Mouse (Mus musculus): Measurements from ENCODE around the gene Tor1aip2. TPM values are rescaled to one million over a fixed set of nuclear protein-coding genes. Genes with fewer than 3 reads are reported as not detected.
"Not testable (repeated sequence)": the region's sequence is repeated elsewhere in the genome, so short reads cannot be mapped to it uniquely, and the experiment has no call there.

The Tor1aip2 gene
- total and polyA plus RNA-seq, 2 experiments from 2014 or later, result 46.1 to 67.0 TPM

DNA sequence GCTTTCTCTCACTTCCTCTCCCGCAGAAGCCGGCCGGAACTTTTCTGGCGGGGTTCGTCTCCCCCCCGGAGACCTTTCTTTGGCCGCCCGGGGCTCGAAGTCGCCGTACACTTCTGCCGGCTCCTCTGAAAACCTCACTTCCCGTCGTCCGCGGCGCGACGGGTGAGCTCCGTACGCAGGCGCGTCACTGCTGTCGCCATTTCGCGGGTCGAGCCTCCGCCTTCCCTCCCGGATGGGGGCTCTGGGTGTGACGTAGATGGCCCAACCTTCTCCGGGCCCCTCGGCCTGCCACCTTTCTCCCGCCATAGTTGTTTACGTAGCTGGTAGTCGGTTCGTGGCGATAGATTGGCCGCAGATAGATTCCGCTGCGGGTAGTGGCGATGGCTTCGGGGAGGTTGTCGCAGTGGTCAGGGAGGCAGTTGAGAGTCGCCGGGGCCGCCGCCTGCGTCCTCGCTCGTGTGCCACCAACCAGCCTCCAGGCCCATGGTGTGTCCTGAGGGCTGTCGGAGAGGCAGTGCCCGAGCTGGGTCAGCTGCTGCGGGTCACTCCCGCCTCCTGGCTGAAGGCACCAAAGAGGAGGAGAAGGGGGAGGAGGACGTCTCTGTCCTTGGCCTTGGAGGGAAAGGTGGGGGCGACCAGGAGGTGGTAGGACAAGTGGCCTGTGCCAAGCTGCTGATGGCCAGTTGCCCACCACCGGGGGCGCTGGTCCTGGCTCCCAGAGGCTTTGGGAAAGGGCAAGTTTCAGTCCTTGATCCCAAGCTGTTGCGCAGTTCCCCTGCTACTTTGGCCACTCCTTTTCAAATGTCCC, 931 bp downstream of the Tor1aip2 start, which contains the start of gene Tor1aip1:
TSS of gene Tor1aip1 (minus strand) at position 551 of the 808 bp plus-strand sequence.
- Histone ChIP-seq H3K4me3 (ENCODE audit: low read depth, low read length) (peak within 1 kb of the TSS; percentile 89), H3K36me3 (ENCODE audit: insufficient read depth, low read length) (peaks cover 8% of the 10 kb centered on the region), H3K9me3 (ENCODE audit: low read length) (no peaks in the 10 kb centered on the region), H3K27me3 (ENCODE audit: insufficient read depth, low read length) (no peaks in the 10 kb centered on the region), H3K4me1 (ENCODE audit: insufficient read depth, low read length) (peaks cover 3% of the 10 kb centered on the region; the same call in 1 of the 2 replicates), H3K27ac (ENCODE audit: low read depth, low read length) (peak within 1 kb of the TSS; percentile 99), H3K9ac (replicated peaks; ENCODE audit: low read length, poor library complexity, severe bottlenecking) (peak within 1 kb of the TSS; percentile 95), H3K4me2 (ENCODE audit: low read depth, low read length, poor library complexity, severe bottlenecking) (peak within 1 kb of the TSS; percentile 71)
- DNase-seq (ENCODE audit: low spot score), result peak; percentile 99
- under 1% methylated on average over 59 of the region's 59 CpGs for WGBS
- ATAC-seq (ENCODE audit: low FRiP score), result peak; percentile 97
- peak; percentile 85 for TF ChIP-seq CTCF (IDR thresholded peaks at IDR 0.05)

DNA sequence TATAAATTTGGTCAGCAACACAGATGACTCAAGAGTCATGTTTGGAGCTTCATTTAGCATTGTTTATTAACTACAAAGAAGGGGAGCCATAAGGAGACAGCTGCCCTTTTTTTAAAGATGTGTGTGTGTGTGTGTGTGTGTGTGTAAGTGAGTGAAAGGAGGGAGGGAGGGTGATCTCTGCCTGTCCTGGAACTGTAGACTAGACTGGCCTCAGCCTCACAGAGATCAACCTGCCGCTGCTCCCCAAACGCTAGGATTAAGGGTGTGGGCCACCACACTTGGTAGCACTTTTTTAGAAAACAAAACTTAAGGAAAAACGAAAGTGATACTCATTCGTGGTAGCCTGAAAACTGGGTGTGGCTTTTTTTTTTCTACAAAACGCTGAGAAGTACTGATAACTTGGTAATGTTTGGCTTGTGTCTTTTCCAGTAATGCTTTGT, 2.0 kb downstream of the Tor1aip2 start:
- Histone ChIP-seq H3K36me3 (ENCODE audit: insufficient read depth, low read length) (peaks cover 3% of the 10 kb centered on the region; the same call in 1 of the 2 replicates), H3K9ac (replicated peaks; ENCODE audit: low read length, poor library complexity, severe bottlenecking) (no peak overlapping the region), H3K9me3 (ENCODE audit: low read length) (no peaks in the 10 kb centered on the region), H3K27ac (ENCODE audit: low read depth, low read length) (no peak overlapping the region), H3K4me1 (ENCODE audit: insufficient read depth, low read length) (peaks cover 3% of the 10 kb centered on the region; the same call in 1 of the 2 replicates), H3K27me3 (ENCODE audit: insufficient read depth, low read length) (no peaks in the 10 kb centered on the region), H3K4me2 (ENCODE audit: low read depth, low read length, poor library complexity, severe bottlenecking) (peak overlapping the region; percentile 28; the same call in 1 of the 2 replicates), H3K4me3 (ENCODE audit: low read depth, low read length) (no peak overlapping the region)
- no peak for DNase-seq (ENCODE audit: low spot score)
- no peak for ATAC-seq (ENCODE audit: low FRiP score)
- 65% methylated on average over 5 of the region's 5 CpGs for WGBS
- no peak for TF ChIP-seq CTCF (IDR thresholded peaks at IDR 0.05)

DNA sequence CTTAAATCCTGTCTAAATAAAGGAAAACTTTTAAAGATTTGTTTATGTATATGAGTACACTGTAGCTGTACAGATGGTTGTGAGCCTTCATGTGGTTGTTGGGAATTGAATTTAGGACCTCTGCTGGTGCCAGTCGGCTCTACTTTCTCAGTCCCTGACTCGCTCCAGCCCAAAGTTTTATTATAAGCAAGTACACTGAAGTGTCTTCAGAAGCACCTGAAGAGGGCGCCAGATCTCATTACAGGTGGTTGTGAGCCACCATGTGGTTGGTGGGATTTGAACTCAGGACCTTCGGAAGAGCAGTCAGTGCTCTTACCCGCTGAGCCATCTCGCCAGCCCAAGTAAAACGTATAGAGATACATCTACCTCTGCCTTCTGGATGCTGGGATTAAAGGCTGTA, 4.8 kb downstream of the Tor1aip2 start:
- 68% methylated on average over 7 of the region's 7 CpGs for WGBS
- not testable (repeated sequence) for H3K4me3 ChIP-seq (ENCODE audit: low read depth, low read length); H3K4me1 ChIP-seq (ENCODE audit: insufficient read depth, low read length); H3K9me3 ChIP-seq (ENCODE audit: low read length); H3K27ac ChIP-seq (ENCODE audit: low read depth, low read length); H3K4me2 ChIP-seq (ENCODE audit: low read depth, low read length, poor library complexity, severe bottlenecking); H3K27me3 ChIP-seq (ENCODE audit: insufficient read depth, low read length); H3K36me3 ChIP-seq (ENCODE audit: insufficient read depth, low read length); DNase-seq (ENCODE audit: low spot score); ATAC-seq (ENCODE audit: low FRiP score); H3K9ac ChIP-seq (replicated peaks; ENCODE audit: low read length, poor library complexity, severe bottlenecking)
- TF ChIP-seq CTCF (IDR thresholded peaks at IDR 0.05), result peak; percentile 43

DNA sequence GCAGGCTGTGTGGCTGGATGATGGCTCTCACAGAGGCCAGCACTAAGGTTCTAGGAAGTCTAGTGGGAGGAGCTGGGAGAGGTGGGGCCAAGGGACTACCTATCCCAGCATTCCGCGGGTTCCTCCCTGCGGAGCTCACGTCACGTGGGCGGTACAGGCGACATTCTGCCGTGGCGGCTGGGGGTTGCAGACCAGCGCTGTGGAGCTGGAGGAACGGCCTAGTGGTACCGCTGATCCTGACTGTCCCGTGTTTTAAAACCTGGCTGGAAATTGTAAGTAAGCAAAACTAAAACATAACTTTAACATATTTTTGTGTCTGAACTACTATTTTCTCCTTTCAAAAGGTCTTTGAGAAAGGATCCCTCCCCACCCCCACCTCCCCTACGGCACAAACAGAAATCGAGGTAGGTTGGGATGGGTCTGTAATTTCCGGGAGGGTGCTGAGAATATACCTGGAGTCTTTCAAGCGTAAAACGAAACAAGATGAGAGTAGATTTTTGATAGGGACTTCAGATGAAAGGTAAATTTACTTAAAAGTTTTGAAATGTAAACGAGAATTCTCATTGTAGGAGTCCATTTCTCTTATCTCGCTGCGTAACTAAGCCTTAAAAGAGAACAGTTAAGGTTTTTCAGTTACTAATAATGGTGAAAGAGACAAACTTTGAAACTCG, 5.7 kb downstream of the Tor1aip2 start:
- WGBS, result 2% methylated on average over 22 of the region's 22 CpGs
- Histone ChIP-seq H3K4me1 (ENCODE audit: insufficient read depth, low read length) (no peaks in the 10 kb centered on the region), H3K27ac (ENCODE audit: low read depth, low read length) (no peak overlapping the region), H3K9ac (replicated peaks; ENCODE audit: low read length, poor library complexity, severe bottlenecking) (peak overlapping the region; percentile 56; the same call in 1 of the 2 replicates), H3K9me3 (ENCODE audit: low read length) (no peaks in the 10 kb centered on the region), H3K4me3 (ENCODE audit: low read depth, low read length) (peak overlapping the region; percentile 57), H3K4me2 (ENCODE audit: low read depth, low read length, poor library complexity, severe bottlenecking) (peak overlapping the region; percentile 57), H3K36me3 (ENCODE audit: insufficient read depth, low read length) (0 out of 2 replicates have a peak, but pooled peaks cover 3% of the 10 kb centered on the region), H3K27me3 (ENCODE audit: insufficient read depth, low read length) (no peaks in the 10 kb centered on the region)
- ATAC-seq (ENCODE audit: low FRiP score) (peak; percentile 73), DNase-seq (ENCODE audit: low spot score) (peak; percentile 95)
- TF ChIP-seq CTCF (IDR thresholded peaks at IDR 0.05), result no peak; the same call in 1 of the 2 replicates

DNA sequence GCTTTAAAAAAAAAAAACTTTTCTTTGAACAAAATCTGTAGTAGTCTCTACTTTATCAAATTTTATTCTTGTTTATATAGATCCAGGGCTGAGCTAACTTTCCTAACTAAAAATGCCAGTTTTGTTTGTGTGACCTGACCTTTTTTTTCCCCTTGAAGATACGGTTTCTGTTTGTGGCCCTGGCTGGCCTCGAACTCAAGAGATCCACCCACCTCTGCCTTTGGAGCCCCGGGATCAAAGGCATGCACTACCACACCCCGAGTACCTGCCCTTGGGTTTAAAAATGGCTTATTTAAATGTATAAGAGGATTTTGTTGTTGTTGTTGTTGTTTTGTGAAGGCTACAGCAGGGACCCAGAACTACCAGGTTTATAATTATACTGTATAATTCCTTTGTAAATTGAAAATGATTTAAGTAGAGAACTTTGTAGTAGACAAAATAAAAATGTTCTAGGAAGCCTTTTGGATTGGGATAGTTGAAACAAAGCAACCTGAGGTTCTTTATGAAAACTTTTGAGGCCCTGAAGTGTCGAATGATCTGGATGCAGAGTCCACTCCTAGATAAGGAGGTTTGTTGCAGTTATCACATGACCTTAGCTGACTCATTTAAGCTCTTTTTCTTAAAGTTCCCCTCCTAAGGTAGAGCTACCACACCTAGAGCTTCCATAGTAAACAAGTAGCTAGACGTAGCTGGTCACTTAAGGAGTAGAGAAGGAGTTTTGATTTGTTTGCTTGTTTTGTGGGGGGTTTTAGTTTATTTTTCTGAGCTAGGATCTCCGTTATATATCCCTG, 6.4 kb downstream of the Tor1aip2 start:
- no peak for TF ChIP-seq CTCF (IDR thresholded peaks at IDR 0.05)
- H3K9me3 ChIP-seq (ENCODE audit: low read length), result no peaks in the 10 kb centered on the region
- WGBS, result 53% methylated on average over 7 of the region's 7 CpGs
- ATAC-seq (ENCODE audit: low FRiP score) (no peak), DNase-seq (ENCODE audit: low spot score) (no peak)
- H3K36me3 ChIP-seq (ENCODE audit: insufficient read depth, low read length), result 0 out of 2 replicates have a peak, but pooled peaks cover 3% of the 10 kb centered on the region
- no peak overlapping the region for H3K9ac ChIP-seq (replicated peaks; ENCODE audit: low read length, poor library complexity, severe bottlenecking)
- no peaks in the 10 kb centered on the region for H3K27me3 ChIP-seq (ENCODE audit: insufficient read depth, low read length)
- H3K4me1 ChIP-seq (ENCODE audit: insufficient read depth, low read length), result no peaks in the 10 kb centered on the region
- peak overlapping the region; percentile 22; the same call in 1 of the 2 replicates for H3K4me3 ChIP-seq (ENCODE audit: low read depth, low read length)
- H3K4me2 ChIP-seq (ENCODE audit: low read depth, low read length, poor library complexity, severe bottlenecking), result peak overlapping the region; percentile 57
- no peak overlapping the region for H3K27ac ChIP-seq (ENCODE audit: low read depth, low read length)
